In the genomic region with DNA sequence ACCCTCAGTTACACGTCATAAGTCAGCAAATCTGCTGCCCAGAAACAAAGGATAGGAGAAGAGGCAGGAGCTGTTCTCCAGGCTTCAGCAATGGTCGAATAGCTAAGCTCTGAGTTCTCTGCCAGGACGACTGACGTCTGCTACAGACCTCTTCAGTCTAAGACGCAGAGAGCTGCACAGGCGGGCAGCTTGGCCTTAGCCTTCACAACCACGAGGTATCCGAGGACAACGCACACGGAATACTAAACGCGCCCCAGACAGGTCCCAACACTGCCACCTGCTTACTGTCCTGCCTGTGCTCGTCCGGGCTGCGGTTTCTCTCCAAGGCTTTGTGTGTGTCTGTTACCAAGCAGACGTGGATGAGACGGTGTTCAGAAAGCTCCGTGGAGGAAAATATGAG, we compare ENCODE assay signal across 8 mouse cellular contexts. TPM values are rescaled to one million over a fixed set of nuclear protein-coding genes. Genes with fewer than 3 reads are reported as not detected.
DNase-seq lines count a peak whose midpoint lies in the region; ATAC-seq and TF ChIP-seq lines count a peak whose summit lies in the region.

No protein-coding gene starts in this region.

- peak overlapping the region; percentile 51 for H3K9ac ChIP-seq in forebrain, embryonic 16.5 days (replicated peaks; ENCODE audit: low read depth, low read length)
- no peak overlapping the region for H3K9ac ChIP-seq in lung, postnatal 0 days (replicated peaks; ENCODE audit: low read depth)

- no peak overlapping the region for H3K4me3 ChIP-seq in forebrain, embryonic 16.5 days (replicated peaks; ENCODE audit: low read length)
- H3K4me3 ChIP-seq in lung, postnatal 0 days (ENCODE audit: low read depth, low read length), result no peak overlapping the region

- H3K4me1 ChIP-seq in forebrain, embryonic 16.5 days (replicated peaks; ENCODE audit: control insufficient read depth, insufficient read depth, low read length), result peaks cover 22% of the 10 kb centered on the region
- H3K4me1 ChIP-seq in lung, postnatal 0 days (ENCODE audit: insufficient read depth, low read depth, low read length), result no peaks in the 10 kb centered on the region

- intact Hi-C loops in left cerebral cortex, postnatal 36 days (cut with DNase I), result no loop called here

- TF ChIP-seq EP300 in lung, postnatal 0 days (IDR thresholded peaks at IDR 0.05), result no peak

- 18% methylated on average over 18 of the region's 18 CpGs for WGBS in forebrain, embryonic 16.5 days
- WGBS in lung, postnatal 0 days, result 58% methylated on average over 18 of the region's 18 CpGs

- no peaks in the 10 kb centered on the region for H3K9me3 ChIP-seq in forebrain, embryonic 16.5 days (ENCODE audit: control insufficient read depth, low read length)
- H3K9me3 ChIP-seq in lung, postnatal 0 days (ENCODE audit: low read length), result no peaks in the 10 kb centered on the region

- H3K4me2 ChIP-seq in forebrain, embryonic 16.5 days (ENCODE audit: low read length), result peak overlapping the region; percentile 16; the same call in 1 of the 2 replicates
- no peak overlapping the region for H3K4me2 ChIP-seq in lung, postnatal 0 days (replicated peaks; ENCODE audit: low read depth, low read length)

- DNase-seq in layer of hippocampus, adult 11-12 months (ENCODE audit: low spot score), result peak; percentile 47
- no peak for DNase-seq in layer of hippocampus, adult 9-10 months (ENCODE audit: low spot score)
- DNase-seq in left cerebral cortex, postnatal 36 days (ENCODE audit: low spot score in 2 of 2), result peak; percentile 14 to 20
- peak; percentile 39 for DNase-seq in right cerebral cortex, postnatal 25 days
- no peak for DNase-seq in lung, postnatal 0 days (ENCODE audit: low spot score)
- DNase-seq in thymus, postnatal 14 days, result no peak
- DNase-seq in gastrocnemius, adult 8-10 months (ENCODE audit: low spot score in 2 of 2), result no peak

- no peaks in the 10 kb centered on the region for H3K36me3 ChIP-seq in forebrain, embryonic 16.5 days (ENCODE audit: control insufficient read depth, insufficient read depth)
- no peaks in the 10 kb centered on the region for H3K36me3 ChIP-seq in lung, postnatal 0 days (ENCODE audit: insufficient read depth, low read length)

- no peak for TF ChIP-seq CTCF in lung, postnatal 0 days (IDR thresholded peaks at IDR 0.05)

- peak overlapping the region; percentile 73 for H3K27ac ChIP-seq in forebrain, embryonic 16.5 days (ENCODE audit: low read length)
- no peak overlapping the region for H3K27ac ChIP-seq in lung, postnatal 0 days (ENCODE audit: low read length)

- no peaks in the 10 kb centered on the region for H3K27me3 ChIP-seq in forebrain, embryonic 16.5 days (replicated peaks; ENCODE audit: control insufficient read depth, insufficient read depth, low read length)
- no peaks in the 10 kb centered on the region for H3K27me3 ChIP-seq in lung, postnatal 0 days (replicated peaks; ENCODE audit: insufficient read depth, low read length)

- ATAC-seq in forebrain, embryonic 16.5 days, result peak; percentile 84
- ATAC-seq in lung, postnatal 0 days, result no peak

RNA-seq across cellular contexts. Expression of gene Kifc3, which starts 26.8 kb away (rescaled TPM):
- 16.8 and 21.9 TPM in 2 replicates for polyA plus RNA-seq in forebrain, embryonic 16.5 days (2015; fragmentation: Nextera tagmentation; extraction: Ambion mirVana)
- 10 to 100 TPM; 51.8 to 59.0 TPM for total RNA-seq in left cerebral cortex, postnatal 36 days (2021)
- 23.7 and 32.4 TPM in 2 replicates for polyA plus RNA-seq in lung, postnatal 0 days (2015; fragmentation: Nextera tagmentation; extraction: Ambion mirVana)
- total RNA-seq in gastrocnemius, adult 8-10 months (2022), result 10 to 100 TPM in 1 of 4 experiments, 1 to 10 TPM in 3; 6.0 to 11.3 (median 8.5) TPM

Comparison
In these comparisons a context has a peak if more than half of its experiments do, and no peak if none do; other contexts are left out.
1. DNase-seq: peak in layer of hippocampus, adult 11-12 months (single experiment), left cerebral cortex, postnatal 36 days (2 of 2) and right cerebral cortex, postnatal 25 days (single experiment); none in layer of hippocampus, adult 9-10 months (single experiment), lung, postnatal 0 days (single experiment), thymus, postnatal 14 days (single experiment) and gastrocnemius, adult 8-10 months (0 of 2).
2. RNA of gene Kifc3, which starts 26.8 kb away (total RNA-seq): 51.8 to 59.0 TPM in left cerebral cortex, postnatal 36 days; 6.0 to 11.3 TPM in gastrocnemius, adult 8-10 months; every median in the first group is over 4 times any median in the second.